Mouse (Mus musculus) embryo, embryonic 10.5 days (tissue): Measurements from ENCODE around the gene Schip1.

Experiments
- DNase-seq: peaks from one replicate; pipeline ENCODE4 v3.0.0-alpha.2; 2015; ENCODE audit warnings: low spot score

The Schip1 gene

DNA sequence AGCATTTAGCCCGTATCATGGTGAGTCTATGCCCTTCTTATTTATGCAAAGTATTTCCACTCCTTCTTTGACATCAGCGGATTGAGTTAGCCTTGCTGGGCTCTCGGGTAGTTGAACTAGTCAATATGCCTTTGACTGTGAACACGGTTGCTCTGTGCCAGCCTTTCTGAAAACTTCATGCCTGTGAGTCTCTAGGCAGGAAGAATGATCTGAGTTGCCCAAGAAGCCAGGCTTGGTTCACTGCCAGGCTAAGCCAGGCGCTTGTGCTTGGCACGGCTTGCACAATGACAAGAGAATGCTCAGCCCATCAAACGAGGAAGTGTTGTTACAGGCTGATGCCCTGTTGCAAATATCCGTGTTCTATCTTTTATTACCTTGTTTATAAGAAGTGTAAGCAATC, 499.3 kb downstream of the Schip1 start:
- no peak for DNase-seq

DNA sequence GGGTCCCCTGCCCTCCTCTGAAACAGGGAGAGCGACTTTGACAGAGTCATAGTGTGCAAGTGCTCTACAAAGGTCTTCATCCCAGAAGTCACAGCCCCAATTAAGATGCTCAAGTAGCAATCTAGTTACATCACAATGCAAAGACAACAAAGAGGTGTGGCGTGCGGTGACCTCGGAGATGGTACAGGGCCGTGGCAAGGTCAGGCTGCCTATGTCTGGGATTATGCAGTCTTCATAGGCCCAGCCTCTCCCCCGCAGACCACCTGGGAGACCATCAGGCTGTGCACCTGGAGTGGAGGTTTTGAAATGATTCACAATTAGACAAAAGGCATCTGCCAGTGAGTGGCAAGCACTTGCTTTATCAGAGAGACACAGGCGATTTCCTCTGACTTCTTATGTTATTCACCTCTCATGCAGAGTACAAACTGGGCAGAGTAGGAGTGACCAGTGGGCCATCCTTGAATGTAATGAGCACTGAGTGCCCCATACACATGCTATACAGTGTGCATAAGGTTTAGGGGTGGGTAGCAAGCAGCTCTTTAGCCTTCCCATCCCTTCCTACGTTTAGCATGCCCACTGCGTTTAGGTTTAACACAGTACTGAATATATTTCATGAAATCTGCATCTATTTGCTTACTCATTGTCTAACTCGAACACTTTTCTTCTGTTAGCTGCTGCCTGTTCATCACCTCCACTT, 500.5 kb downstream of the Schip1 start:
- no peak for DNase-seq

DNA sequence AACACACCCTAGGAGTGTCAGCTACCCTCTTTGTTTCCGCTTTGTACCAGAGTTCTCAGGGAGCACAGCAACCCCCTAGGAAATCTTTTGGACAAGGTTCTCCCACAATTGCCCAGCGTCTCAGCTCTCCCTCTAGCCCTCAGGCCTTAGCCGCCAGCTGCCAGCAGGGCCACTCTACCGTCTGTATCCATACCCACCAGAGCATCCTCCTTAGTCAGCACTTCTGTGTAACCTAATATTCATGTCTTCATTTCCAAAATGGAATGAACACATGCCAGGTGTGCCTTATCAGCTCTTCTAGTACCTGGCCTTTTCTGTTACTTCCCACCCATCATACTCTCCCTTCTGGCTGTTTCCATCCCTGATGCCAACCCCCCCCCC, 501.1 kb downstream of the Schip1 start:
- no peak for DNase-seq

DNA sequence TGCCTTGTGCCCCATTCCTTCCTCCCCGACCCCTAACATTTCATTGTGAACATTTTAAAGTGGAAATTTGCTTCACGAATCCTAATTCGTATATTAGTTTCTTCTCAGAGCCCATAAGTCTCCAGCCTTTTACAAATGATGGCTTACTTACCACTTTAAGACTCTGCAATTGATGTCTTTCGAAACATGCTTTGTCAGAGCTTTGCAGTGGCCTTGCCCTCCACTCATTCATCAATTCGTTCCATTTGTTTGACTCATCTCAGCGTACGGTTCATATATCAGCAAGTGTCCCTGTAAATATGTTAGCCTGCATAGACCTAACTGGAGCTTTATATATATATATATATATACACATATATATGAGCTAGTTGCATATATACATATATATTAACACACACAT, 503.0 kb downstream of the Schip1 start:
- DNase-seq = no peak

DNA sequence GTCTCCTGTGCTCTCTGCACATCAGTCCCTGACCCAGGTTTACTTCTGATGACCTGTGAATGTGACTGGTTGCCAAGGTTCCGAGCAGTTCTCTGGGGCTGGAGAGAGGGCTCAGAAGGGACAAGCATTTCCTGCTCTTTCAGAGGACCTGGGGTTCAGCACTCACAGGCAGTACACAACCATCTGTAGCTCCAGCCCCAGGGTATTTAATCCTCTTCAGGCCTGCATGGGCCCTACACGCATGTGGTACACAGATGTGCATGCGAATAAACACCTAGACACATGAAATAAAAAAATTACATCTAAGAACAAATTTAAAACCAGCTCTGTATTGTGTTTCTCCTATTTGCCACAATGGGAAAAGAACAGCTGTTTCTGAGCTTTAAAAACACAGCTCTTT, 503.5 kb downstream of the Schip1 start:
- no peak for DNase-seq

DNA sequence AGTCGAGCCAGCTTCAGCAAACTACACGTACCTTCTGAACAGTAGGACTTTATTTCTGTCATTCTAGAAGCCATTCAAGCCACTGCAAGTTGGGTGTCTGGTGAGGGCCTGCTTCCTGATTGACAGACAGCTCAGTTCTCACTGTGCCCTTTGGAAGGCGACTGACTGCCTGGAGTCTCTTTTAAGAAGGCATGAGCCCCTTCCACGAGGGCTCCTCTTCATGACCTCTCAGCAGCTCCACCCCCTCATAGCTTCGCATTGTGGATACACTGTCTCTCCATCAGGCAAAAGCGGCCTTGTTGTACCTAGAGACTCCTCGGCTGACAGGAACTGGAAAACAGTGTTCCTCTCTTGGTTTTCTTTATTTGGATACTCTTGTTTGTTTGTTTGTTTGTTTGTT, 504.1 kb downstream of the Schip1 start:
- no peak for DNase-seq

DNA sequence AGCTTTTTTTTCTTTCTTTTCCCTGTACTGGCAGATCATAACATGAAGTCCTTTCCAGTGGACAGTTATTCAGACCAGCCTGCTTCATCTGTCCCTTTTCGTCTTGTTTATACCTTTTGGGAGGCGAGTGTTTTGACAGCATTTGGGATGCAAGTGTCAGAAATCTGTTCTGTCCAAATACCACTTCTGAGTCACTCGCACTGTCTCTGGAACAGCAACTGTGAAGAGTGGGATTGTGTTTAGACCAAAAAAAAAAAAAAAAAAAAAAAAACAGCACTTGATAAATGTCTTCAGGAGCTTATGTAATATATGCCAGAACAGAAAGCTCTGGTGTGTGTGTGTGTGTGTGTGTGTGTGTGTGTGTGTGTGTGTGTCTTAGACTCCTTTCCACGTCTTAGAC, 505.7 kb downstream of the Schip1 start:
- no peak for DNase-seq

DNA sequence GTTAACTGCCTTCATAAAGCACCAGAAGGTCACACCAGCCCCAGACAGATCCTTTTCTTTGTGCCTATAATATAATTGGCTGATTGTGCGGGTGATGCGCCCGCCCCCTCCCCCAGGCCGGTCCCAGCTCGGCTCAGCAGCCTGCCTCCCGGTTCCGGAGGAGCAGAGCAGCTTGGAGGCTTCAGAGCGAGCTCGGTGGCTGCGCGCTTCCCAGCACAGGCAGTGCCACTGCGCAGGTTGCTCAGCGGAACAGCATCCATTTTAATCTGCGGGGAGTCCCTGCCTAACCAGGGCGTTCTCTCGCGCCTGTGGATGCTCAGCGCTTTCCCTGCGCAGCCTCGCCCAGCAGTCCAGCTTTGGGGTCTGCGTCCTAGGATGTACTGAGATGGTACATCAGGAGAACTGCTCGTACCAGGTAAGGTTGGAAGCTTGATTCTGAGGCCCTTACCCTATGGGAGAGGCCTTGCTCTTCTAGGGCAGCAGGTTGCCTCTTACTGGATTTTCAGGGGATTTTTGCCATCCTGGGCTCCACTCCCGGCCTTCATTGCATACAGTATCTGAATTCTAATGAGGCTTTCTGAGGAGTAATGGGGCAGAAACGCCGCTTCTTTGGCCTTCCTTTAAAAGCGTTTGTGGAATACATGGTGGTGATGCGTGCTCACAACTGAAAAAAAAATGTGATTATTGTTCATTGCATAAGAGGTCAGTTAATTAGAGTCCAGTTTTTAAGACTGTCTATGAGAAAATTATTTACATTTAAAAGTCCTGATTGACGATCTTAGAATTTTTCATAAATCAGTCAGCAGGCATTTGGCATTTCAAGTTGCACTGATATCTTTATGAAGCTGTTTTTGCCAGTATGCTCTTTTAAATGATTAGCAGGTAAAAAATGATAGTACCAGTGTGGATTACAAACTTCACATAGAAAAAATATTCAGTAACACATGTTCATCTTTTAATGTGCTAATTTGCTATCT, 507.9 kb downstream of the Schip1 start:
- peak; percentile 83 for DNase-seq

DNA sequence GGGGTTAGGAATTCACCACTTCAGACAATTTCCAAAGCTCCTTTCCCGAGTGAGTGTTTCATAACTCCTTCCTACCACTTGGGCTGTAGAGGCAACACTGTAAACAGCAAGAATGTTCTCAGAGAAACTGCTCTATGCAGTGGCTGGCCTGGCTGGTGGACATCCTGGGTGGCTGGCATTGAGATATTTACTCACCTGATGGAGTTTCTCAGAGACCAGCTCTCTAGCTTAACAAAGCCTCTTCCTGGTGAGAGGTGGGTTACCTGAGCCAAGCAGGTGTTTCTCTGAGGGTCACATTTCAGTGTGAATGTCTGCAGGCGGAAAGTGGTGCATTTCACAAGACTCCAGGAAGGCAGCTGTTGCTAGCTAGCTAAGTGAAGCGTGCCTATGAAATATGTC, 508.6 kb downstream of the Schip1 start:
- no peak for DNase-seq

DNA sequence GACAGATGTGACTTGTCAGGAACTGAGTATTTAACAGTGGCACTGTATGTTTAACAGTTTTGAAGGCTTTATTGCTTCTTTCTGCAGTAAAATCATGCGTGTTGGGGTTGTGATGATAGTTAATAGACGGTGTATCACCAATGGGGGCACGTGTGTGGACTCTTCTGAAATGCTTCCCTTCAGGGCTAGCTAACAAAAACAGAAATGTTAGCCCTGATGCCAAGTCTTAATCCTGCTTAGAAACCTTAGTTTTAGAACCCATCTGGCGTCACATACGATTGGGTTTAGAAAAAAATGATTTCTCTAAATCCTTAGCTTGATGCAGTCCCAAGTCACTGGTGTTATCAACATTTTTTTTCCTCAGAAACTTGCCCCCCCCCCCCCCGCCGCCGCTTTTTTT, 509.5 kb downstream of the Schip1 start:
- DNase-seq = no peak

DNA sequence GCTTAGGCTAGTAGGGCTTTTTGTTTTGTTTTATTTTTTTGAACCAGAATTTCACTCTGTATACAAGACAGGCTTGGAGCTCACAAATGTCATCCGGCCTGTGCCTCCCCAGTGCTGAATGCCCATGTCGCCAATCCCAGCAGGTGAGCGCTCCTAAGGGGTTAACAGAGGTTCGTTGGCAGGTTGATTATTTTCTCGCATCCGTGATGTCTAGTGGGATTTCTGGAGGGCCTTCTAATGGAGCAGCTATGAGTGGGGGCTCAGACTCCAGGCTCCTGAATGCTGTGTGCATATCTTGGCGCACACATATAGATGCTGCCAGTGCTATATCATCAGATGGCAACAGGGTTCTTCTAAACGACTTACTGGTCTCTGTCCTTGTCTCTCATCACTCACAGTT, 510.0 kb downstream of the Schip1 start:
- DNase-seq = no peak

DNA sequence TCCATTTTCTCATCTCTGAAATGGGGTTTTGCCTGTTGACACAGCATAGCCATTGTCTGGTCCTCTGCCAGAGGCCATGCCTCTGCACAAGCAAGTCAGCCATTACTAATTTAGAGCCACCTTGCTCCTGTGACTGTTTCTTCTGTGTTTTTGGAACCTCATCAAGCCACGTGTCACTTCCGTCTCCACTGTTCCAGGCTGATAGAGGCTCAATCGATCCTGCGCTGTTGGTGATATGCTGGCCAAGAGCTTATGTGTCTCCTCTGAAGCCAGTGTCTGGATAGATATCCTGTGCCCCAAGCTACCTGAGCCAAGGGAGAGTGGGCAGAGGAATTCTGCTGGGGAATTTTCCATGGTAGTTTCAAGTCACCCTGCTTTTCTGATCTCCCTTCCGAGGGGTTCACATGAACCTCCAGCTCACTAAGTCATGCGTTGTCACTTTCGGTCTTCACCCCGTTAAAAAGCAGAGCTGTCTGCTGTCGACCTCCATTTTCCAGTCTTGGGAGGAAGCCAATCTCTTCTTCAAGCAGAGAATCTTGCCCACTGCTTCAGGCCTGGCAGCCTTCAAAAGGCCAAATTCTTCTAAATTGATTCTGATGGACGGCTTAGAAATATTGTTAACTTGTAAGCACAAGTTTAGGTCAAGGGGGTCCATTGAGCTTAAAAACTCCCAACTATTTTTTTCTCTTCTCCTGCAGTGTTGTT, 511.2 kb downstream of the Schip1 start:
- DNase-seq = no peak

DNA sequence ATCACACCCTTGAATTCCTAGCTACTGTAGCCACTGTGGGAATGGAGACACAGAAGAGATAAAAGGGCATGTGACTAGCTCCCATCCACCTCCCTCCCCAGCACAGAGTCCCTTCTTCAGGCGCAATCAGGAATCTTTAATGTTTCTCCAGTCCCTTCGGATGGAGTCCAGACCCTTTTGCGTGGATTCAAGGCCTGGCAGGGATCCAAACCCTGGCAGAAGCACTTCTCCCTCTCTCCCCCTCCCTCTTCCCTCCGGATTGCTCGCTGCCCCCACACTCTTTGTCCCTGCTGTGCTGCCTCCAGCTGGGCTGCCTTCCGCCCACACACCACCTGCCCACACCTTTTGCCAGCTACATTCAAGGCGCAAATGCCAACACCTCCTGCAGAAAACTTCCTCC, 511.8 kb downstream of the Schip1 start:
- no peak for DNase-seq

DNA sequence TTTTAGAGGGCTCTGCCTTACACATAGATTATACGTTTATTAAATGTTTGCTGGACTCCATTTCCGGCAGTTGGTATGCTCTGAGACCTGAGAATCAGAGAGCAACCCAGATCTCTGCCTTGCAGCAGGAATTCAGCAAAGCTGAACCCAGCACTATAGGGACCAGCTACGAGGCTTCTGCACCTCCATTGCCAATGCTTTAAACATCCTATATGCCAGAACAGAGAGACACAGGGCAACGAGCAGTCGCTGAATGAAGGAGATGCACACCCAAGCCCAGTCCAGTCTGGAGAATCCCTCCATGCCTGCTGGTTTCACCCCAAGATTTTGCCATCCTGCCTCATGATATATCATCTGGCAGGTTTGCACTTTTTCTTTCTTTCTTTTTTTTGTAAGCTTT, 512.3 kb downstream of the Schip1 start:
- DNase-seq = no peak

DNA sequence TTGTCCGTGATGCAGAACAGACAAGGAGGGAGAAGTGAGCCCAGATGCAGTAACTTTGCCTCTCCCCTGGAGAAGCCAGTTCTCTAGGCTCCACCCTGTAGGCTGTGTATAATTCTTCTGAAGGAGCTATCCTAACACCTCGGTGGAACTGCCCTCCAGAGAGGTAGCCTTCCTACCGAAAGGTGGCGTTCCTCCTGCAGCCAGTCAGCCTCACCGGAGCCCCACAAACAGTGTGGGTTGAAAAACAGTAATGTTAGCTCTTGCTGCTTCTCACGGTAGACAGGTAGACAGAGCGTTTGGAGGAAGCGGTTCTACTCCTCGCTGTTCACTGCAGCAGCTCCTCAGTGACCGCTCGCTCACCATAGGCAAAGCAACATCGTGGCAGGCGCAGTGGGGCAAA, 517.0 kb downstream of the Schip1 start:
- no peak for DNase-seq

DNA sequence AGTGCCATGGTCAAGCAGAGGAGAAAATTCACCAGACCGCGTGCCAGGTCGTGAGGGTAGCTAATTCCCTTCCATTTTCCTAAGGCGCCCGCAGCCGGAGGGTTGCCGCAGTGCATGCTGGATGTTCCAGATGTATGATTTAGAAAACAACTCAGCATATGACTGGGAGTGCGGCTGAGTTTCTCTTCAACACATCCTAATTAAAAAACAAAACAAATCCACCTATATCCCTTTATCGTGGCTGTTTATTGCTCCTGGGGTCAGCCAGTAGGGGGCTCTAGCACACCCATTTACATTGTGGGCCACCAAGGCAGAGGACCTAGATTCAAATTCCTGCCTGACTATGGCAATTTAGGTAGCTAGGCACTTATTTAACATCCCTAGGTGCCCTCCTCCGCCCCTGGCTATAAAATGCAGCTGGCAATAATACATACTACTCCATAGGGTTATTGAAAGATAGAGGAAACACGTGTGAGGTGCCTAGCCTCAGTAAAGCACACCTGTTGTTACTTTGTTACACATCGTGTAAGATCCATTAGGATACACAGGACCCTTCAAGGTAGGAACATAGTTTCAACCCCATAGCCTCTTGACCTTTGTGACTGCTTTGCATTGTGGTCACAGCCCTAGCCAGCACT, 517.6 kb downstream of the Schip1 start:
- DNase-seq = no peak

DNA sequence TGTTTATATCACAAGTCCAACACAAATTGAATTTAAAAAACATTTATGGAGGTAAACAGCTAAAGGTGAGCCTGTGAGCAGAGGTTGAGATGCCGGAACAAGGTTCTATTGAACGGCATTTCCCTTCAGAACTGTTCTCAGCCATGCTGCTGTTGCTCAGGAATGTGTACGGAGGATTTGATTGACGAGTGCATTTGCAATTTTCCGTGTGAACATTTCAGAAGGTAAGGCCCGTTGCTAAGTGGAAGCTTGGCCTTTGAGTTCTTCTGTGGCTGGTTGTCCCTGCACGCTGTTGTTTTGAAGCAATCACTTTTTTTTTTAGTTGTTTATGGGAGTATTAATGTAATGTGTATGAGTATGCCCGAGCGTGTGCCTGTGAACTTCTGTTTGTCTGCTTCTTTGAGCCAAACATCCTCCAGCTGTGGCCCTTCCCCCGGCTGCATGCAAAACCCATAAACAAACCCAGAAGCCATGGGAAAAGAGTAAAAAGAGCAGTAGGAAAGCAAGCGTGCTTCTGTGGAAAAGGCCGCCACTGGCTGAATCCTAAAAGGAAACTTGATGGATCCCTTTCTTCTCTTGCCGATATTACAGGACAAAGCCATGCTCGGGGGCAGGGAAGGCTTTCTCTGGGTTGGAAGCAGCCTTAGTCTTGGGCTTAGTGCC, 518.6 kb downstream of the Schip1 start:
- peak; percentile 59 for DNase-seq

DNA sequence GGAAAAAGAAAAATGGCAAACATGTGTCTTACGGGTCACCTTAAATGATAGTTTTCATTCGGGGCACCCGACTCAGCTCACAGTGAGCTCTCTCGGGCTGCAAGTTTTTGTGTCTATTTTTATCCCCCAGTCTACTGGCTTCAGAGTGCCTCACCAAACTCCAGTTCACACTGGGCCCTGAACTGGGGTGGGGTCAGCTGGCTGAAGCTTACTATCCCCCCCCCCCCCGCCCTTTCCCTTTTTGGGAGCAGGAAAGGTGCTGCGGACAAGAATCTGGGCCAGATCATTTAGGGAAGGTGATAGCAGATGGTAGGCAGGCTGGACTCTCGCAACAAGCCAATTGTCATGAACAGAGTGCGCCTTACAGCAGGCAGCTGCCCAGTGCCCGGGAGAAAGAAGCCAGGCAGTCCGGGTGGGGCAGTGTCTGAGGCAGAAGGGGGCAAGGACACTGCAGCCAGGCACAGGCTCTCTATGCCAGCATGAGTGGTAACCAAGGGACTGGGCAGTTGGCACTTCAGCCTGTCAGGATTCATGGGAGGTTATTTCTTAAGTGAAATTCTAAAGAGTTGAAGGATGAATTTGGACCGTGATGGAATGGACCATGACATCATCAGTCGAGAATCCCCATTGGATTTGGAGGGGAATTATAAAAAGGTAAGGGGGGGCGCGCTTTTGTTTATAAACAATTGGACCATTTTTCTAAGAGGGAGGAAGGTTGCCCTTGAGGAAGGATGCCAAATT, 519.3 kb downstream of the Schip1 start:
- DNase-seq = no peak

DNA sequence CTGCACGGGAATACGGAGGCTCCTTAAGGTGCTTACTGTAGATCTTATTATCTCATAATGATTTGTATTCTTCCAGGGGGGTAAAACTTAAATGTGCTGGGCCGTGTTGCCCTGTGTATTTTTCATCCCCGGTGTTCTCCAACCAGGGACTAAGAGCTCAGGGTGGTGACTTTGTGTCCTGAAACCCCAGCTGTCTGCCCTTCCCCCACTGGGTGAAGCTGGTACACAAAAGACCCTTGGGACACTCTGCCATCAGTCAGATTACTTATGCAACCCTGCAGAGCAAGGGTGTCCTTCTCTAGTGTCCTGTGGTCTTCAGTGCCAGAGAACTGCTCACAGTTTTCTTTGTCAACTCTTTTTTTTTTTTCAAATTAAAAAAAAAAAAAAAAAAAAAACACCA, 520.6 kb downstream of the Schip1 start:
- no peak for DNase-seq

DNA sequence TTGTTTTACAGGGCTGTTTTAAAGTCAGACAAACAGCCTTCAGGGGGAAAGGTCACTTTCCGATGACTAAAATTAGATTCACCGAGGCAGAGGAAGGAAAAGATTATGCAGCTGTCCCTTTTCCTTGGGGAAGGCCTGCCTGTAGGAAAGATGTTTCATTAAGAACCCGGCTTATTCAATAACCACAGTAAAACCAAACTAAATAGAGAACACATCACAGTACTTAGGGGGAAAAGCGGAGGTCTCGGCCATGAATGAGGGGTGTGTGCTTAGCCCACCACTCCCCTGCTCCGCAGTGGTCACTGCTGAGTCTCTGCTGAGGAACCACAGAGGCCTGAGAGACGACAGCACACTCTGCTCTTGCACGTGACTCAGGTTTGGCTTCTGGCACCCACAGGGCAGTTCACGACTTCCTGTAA, 522.1 kb downstream of the Schip1 start:
- DNase-seq = peak; percentile 70
